Mouse (Mus musculus): ENCODE results near the gene Ccdc17. TPM values are rescaled to one million over a fixed set of nuclear protein-coding genes. Genes with fewer than 3 reads are reported as not detected.

Ccdc17 gene
- 10 to 100 TPM in 1 of 2 experiments, 1 to 10 TPM in 1; 8.4 to 11.7 TPM for total RNA-seq (2021)
- long read RNA-seq, experiment 1, partial matches to known transcripts: 4 of 7 reads
- long read RNA-seq, experiment 1, other reads (novel, unspliced or antisense): 3 of 7 reads
- long read RNA-seq, experiment 2, partial matches to known transcripts: 4 of 12 reads
- long read RNA-seq, experiment 2, other reads (novel, unspliced or antisense): 6 of 12 reads

DNA sequence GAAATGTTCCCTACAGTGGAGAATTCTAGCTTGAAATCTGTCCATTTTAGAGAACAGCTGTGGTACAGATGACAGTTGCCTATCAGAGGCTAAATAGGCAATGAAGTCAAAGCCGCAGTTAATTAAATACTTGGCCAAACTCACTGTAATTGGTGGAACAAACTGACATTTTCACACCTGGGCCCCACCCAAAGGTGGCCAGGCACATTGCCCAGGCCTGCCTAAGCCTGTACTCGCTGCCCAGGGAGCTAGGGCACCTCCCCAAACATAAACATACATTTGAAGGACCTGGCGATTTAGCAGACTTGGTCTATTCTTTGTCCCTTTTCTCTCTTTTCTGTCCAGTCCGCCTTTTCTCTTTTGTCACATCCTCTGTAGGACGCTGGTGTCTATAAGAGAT is at the start of gene Ccdc17:
Gene Ccdc17, plus strand, starts transcription at position 276 of the 400 bp plus-strand sequence.
- no peak for DNase-seq (ENCODE audit: low spot score in 2 of 2)

DNA sequence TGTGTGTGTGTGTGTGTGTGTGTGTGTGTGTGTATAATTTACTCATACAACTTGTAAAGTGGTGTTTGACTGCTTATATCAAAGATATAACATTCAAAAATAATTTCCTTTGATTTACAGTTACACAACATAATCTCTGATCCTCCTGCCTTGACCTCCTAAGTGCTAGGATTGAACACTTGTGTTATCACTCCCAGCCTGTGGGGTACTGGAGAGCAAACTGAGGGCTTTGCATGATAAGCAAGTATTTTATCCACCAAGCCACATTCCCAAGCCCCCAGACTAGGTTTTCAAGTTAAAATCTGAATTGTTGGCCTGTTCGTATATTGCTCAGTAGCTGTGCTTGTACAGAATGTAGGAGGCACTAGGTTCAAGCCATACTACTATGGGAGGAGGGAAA is 46.0 kb upstream of the Ccdc17 start:
- no peak for DNase-seq (ENCODE audit: low spot score in 2 of 2)

GRCm38 (mm10) chr4:116553035-116553434 is 43.4 kb upstream of the Ccdc17 start:
- DNase-seq (ENCODE audit: low spot score in 2 of 2): no peak

GRCm38 (mm10) chr4:116555413-116556300 is 40.8 kb upstream of the Ccdc17 start, which contains the start of gene Tmem69:
TSS of gene Tmem69 (minus strand) at chr4:116555936.
- peak; percentile 71 to 77 for DNase-seq (ENCODE audit: low spot score in 2 of 2)

DNA sequence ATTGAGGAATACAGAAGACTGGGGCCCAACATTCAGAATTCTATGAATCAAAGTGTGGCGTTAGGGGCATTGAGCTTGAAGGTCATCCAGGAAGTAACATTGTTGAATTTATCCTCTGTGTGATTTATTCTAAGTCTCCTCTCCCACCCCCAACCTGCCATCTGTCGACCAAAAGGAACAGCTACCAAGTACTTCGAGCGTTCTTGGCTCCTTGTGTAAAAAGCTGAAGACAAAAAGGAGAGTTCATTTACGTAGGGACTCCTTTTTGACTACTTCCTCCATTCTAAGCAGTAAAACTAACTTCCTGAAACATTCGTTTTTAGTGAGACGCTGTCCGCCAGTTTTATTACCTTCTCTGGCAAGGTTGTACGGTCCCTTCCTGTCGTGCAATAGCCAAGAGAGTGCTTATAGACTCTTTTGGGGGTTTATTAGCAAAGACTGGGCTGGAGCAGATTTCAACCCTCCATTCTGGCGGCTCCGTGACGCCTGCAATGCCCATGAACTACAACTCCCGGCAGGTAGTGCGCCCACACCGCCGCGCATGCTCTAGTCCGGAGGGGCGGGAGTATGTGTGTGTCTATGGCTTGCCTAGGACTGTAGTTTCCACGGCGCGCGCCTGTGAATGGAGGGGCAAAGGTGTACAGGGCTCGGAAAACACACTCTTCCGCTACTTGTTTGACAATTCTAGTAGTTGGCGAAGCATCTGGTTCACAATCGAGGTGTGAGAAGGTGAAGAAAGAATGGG is 39.7 kb upstream of the Ccdc17 start:
- DNase-seq (ENCODE audit: low spot score in 2 of 2): peak; percentile 88 to 91

DNA sequence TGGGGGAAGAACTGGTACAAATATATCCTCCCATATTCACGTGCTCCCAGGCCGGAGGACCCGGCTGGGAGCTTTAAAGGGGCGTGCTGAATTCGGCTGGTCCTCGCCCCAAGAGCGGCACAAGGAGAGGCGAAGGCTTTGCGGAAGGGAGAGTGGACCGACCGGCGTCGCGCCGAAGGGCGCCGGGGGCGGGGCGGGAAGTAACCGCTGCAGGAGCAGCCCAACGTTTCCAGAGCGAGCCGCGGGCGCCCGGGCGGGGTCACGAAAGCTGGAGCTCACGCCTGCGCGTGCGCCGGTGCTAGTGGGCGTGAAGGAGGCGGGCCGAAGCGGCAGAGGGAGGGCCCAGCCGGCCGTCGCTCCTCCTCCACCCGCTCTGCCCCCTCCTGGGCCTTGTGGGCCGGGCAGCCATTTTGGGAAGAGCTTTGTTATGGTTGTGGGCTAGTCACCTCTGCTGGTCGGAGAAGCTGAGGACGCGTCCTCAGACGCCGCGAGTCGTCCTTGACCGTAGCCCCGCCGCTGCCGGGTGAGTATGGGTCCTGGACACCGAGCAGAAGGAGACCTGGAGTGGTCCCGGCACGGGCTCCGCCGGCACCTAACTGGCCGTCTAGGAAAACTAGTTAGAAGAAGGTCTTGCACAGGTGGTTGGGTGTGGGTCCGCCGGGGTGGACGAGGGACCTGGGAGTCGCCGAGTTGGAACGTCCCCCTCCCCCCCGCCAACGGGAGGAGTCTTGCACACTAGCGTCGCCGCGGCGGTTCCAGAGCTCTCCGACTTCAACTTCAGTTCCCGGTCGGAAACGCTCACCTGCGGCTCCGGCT is 38.9 kb upstream of the Ccdc17 start, which contains the start of gene Gpbp1l1:
Gene Gpbp1l1, plus strand, starts transcription at position 353 of the 816 bp plus-strand sequence.
- DNase-seq (ENCODE audit: low spot score in 2 of 2): peak; percentile 98

DNA sequence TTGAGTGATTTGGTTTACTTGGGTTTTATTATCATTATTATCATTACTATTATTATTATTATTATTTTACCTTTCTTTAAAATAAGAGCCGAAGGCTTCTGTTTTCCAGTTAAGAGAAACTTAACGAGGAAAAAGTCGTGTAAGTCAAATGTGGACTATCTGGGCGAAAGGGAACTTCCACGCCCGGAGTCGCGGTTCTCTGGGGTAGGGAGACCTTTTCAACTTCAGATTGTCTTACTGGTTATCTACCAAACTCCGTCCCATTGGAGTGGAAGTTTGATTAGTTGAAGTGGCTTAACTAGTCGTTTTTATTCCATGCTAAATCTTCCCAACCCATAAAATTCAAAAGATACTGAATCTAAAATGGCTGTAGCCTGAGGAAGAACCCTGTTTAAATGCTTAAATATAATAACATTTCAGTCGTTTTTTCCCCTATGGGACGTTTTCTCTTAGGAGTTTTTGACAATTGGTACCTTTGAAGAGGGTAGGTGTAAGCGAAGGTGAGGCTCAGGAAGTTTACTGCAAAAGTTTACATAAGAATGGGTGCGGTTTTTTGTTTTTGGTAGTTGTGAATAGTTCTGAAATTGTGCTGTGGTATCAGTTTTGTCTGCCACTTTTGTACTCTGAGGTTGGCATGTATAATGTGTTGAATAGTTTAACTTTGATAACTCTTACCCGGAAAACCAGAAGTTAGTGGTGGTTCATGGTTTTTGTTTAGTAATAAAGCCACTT is 38.1 kb upstream of the Ccdc17 start:
- DNase-seq (ENCODE audit: low spot score in 2 of 2): no peak

DNA sequence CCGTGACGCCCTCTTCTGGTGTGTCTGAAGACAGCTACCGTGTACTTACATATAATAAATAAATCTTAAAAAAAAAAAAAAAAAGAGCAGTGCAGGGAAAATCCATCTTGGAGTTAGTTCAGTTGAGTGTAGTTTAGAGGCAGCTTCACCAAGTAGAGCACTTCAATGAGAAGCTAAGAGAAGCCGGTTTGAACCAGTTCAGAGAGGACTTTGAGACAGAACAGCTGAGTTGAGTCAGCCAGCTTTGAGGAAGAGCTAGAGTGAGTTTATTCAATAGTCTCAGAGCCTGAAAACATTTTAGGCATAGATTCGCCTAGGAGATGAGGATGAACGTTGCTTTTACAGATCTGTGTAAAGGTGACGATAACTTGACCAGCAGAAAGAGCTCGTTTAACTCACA is 661 bp upstream of the Ccdc17 start:
- DNase-seq (ENCODE audit: low spot score in 2 of 2): no peak

DNA sequence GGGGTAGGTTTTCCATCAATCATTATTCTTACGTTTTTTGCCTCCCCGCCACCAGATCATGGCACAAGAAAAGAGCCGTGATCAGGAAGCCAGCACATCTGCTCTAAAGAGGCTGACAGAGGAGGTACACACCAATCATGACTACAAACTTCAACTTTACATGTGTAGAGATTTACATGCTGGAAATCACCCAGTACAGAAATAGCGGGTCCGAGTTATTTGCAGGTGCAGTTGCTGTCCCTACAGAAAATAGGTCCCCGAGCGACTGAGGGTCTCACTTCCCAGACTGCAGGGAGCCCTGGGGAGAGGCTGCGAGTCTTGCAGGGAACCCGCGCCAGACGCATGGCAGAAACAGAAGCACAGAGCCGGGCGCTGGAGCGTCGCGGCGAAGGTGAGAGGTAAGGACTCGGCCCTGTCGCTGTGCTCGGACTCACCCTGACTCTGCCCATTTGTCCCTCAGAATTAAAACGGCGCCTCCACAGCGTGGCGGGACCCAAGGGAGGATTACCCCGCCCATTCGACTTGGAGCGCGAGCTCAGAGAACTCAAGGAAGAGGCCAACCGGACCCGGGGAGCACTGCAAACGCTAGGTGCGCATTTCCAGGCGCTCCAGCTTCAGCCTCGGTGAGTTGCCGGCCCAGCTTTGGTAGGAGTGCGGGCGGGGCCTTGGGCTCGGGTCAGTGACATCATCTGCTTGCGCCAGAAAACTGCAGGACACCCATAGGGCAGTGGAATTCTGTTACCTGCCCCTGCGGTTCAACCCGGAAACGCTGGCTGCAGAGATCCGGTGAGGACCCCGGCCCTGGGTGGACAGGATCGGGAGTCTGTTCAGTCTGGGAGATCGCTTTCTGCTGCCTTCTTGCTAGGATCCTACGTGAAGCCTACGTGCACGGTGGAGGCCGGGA is 776 bp downstream of the Ccdc17 start:
- peak; percentile 84 to 89 for DNase-seq (ENCODE audit: low spot score in 2 of 2)

DNA sequence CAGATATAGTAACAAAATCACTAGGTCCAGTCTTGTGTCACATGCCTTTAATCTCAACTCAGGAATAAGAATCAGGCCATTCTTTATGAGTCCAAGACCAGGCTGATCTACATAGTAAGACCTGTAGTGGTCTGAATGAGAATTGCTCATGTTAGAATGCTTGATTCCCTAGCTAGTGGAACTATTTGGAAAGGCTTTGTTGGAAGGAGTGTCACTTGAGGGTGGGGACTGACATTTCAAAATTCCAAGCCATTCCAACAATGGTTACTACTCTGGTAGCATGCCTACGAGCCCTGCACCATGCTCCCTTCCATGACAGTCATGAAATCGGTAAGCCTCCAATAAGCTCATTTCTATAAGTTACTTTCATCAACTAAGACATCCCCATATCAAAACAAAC is 16.2 kb downstream of the Ccdc17 start:
- DNase-seq (ENCODE audit: low spot score in 2 of 2): no peak

DNA sequence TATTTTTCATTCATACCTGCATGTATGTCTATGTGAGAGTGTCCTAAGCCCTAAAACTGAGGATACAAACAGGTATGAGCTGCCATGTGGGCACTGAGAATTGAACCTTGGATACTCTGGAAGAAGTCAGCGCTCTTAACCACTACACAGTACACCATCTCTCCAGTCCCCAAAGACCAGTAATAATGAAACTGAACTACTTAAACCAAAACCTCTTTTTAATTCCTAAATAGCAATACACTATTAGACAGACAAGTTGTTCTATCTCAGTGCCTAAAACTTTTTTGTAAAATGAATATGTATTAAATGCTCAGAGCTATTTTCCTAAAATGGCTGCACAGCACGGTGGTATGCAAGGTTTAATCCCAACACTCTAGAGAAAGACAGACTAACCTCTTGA is 18.8 kb downstream of the Ccdc17 start:
- no peak for DNase-seq (ENCODE audit: low spot score in 2 of 2)

DNA sequence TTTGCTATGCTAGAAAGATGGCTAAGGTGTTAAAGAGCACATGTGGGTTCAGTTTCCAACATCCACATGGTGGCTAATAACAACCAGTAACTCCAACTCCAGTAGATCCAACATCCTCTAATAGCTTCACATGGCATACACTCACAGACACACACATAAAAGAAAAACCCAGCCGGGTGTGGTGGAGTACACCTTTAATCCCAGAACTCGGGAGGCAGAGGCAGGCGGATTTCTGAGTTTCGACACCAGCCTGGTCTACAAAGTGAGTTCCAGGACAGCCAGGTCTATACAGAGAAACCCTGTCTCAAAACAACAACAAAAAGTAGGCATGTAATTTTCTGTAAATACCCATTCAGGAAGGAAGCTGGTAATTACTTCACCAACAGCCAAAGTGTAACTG is 28.4 kb downstream of the Ccdc17 start:
- no peak for DNase-seq (ENCODE audit: low spot score in 2 of 2)

GRCm38 (mm10) chr4:116626658-116627358 is 30.4 kb downstream of the Ccdc17 start:
- peak; percentile 72 to 74 for DNase-seq (ENCODE audit: low spot score in 2 of 2)

DNA sequence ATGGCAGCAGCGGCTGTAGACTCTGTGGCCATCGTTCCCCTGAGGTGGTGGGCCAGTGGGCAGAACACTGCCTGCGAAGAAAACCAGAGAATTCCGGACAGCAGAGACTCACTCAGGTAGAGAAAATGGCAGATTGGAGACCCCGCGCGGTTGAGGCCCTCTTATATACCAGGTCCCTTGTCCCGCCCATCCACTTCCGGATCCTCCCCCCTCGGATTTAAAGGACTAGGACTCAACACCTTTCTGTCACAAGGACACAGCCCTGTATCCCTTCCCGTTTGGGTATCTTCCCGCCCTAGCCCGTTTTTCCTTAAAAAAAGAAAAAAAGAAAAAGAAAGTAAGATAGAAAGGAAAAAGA is 30.9 kb downstream of the Ccdc17 start:
- peak; percentile 86 to 88 for DNase-seq (ENCODE audit: low spot score in 2 of 2)

GRCm38 (mm10) chr4:116627722-116628662 is 31.5 kb downstream of the Ccdc17 start, which contains the start of gene Nasp:
TSS of gene Nasp (minus strand) at chr4:116627941.
- peak; percentile 55 to 71 for DNase-seq (ENCODE audit: low spot score in 2 of 2)

DNA sequence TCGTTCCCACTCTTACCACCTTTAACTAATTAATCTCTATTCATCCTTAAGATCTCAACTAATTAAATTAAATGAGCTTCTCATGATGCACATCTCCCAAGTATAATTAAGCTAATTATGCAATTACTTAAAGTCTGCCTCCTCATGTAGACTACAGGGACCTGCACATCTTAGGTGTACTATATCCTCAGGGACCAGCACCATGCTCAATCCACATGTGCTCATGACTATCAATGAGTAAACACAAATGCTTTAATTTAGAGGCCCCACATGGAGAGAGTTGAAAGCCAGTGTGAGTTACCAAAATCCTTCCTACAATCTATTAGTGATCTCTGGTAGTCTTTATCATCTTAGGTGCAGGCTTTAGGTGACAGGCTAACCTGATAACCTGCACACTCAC is 38.7 kb downstream of the Ccdc17 start:
- DNase-seq (ENCODE audit: low spot score in 2 of 2): no peak

DNA sequence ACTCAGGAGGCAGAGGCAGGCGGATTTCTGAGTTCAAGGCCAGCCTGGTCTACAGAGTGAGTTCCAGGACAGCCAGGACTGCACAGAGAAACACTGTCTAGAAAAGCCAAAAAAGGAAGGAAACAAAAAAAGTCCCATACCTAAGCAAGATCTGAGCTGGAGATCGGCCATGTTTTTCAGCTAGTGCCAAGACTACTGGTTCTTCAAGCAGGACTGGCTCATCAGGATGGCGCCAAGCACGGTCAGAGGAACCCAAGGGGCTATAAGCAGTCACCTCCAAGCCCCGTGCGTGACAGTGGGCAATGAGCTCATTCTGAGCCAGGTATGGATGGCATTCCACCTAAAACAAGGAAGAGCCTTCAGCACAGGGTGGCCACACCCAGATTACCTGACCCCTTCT is 42.4 kb downstream of the Ccdc17 start:
- no peak for DNase-seq (ENCODE audit: low spot score in 2 of 2)
